Mouse (Mus musculus): Measurements from ENCODE around the gene Bsx. TPM values are rescaled to one million over a fixed set of nuclear protein-coding genes. Genes with fewer than 3 reads are reported as not detected.

Bsx gene
- total RNA-seq, 1 experiment from 2014 or later = not detected

DNA sequence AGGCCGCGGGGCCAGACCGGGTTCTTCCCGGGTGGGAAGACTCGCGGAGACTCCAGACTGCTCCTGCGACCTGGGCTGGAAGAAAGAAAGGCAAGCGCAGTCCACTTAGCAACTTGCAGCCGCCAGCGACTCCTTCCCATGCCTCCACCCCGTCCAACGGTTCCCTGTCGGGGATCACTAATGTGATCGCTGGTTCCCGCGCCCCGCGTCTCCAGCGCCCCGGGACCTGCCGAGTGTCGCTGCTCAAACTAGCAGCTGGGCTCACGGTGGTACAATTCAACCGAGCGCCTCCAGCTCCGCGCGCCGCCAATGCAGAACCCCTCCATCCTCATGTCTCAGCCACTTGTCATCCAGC is 3.9 kb downstream of the Bsx start:
- ATAC-seq (replicated peaks in 1 of 2; ENCODE audit: insufficient read depth in 1 of 2, low FRiP score in 2 of 2, low TSS enrichment in 1 of 2, low read depth in 1 of 2, poor library complexity in 2 of 2, severe bottlenecking in 2 of 2) = 0 out of 4 replicates have a peak, but pooled peaks of 1 of the 2 experiments have one; percentile 12

DNA sequence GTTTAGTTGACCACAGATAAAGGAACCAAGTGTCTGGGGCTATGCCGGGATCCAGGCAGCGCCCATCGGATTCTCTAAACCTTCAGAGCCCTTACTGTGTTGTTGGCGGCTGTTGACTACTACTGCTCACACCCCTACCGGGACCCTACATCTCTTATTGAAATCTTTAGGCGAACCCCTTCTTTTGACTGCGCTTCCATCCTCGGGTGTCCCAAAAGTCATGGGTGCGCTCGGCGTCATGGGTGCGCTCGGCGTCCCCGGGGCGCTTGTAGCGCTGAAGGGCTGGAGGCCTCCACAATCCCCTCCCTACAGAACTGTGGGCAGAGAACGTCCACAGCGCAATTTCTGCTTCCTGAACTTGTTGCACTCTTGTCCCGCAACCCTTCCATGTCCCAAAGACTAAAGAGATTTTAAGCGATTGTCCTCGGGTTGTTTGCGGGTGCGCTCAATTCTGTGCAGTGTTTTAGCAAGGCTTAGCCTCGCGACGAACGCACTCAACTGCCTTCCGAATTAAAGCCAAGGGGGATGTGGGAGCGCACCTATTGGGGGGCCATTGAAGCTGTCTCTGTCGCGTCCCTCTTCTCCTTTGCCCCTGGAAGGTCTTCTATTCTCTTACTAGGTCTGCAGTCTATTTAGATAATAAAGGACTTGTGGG is 4.5 kb downstream of the Bsx start:
- ATAC-seq (replicated peaks in 1 of 2; ENCODE audit: insufficient read depth in 1 of 2, low FRiP score in 2 of 2, low TSS enrichment in 1 of 2, low read depth in 1 of 2, poor library complexity in 2 of 2, severe bottlenecking in 2 of 2) = no peak

GRCm38 (mm10) chr9:40878998-40879397 is 5.1 kb downstream of the Bsx start:
- no peak for ATAC-seq (replicated peaks in 1 of 2; ENCODE audit: insufficient read depth in 1 of 2, low FRiP score in 2 of 2, low TSS enrichment in 1 of 2, low read depth in 1 of 2, poor library complexity in 2 of 2, severe bottlenecking in 2 of 2)

- ATAC-seq (replicated peaks in 1 of 2; ENCODE audit: insufficient read depth in 1 of 2, low FRiP score in 2 of 2, low TSS enrichment in 1 of 2, low read depth in 1 of 2, poor library complexity in 2 of 2, severe bottlenecking in 2 of 2) = no peak
Measured at GRCm38 (mm10) chr9:40885669-40886068, 11.7 kb downstream of the Bsx start.

GRCm38 (mm10) chr9:40889389-40889788 is 15.5 kb downstream of the Bsx start:
- no peak for ATAC-seq (replicated peaks in 1 of 2; ENCODE audit: insufficient read depth in 1 of 2, low FRiP score in 2 of 2, low TSS enrichment in 1 of 2, low read depth in 1 of 2, poor library complexity in 2 of 2, severe bottlenecking in 2 of 2)

- ATAC-seq (replicated peaks in 1 of 2; ENCODE audit: insufficient read depth in 1 of 2, low FRiP score in 2 of 2, low TSS enrichment in 1 of 2, low read depth in 1 of 2, poor library complexity in 2 of 2, severe bottlenecking in 2 of 2) = no peak
Measured at GRCm38 (mm10) chr9:40892456-40892855, 18.5 kb downstream of the Bsx start.

- no peak for ATAC-seq (replicated peaks in 1 of 2; ENCODE audit: insufficient read depth in 1 of 2, low FRiP score in 2 of 2, low TSS enrichment in 1 of 2, low read depth in 1 of 2, poor library complexity in 2 of 2, severe bottlenecking in 2 of 2)
Measured at GRCm38 (mm10) chr9:40907413-40907812, 33.5 kb downstream of the Bsx start.

- no peak for ATAC-seq (replicated peaks in 1 of 2; ENCODE audit: insufficient read depth in 1 of 2, low FRiP score in 2 of 2, low TSS enrichment in 1 of 2, low read depth in 1 of 2, poor library complexity in 2 of 2, severe bottlenecking in 2 of 2)
Measured at GRCm38 (mm10) chr9:40908411-40908810, 34.5 kb downstream of the Bsx start.

DNA sequence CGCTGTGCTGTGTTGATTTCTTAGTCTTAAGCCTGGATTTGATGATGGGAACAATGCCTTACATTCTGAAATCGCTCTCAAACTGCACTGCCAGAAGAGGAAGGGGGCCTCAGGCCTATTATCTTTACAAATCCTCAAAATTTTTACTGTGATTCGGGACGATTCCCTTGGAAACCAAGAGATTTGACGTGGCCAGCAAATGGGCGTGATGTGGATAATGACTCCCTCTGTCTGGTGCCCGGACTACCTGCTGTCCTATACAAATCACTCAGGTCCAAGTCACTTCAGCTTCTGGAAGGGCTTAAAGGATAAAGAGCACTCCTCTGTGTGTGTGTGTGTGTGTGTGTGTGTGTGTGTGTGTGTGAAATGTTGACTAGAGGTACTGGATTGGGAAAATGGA is 35.0 kb downstream of the Bsx start:
- no peak for ATAC-seq (replicated peaks in 1 of 2; ENCODE audit: insufficient read depth in 1 of 2, low FRiP score in 2 of 2, low TSS enrichment in 1 of 2, low read depth in 1 of 2, poor library complexity in 2 of 2, severe bottlenecking in 2 of 2)

GRCm38 (mm10) chr9:40917871-40918613 is 44.1 kb downstream of the Bsx start:
- no peak for ATAC-seq (replicated peaks in 1 of 2; ENCODE audit: insufficient read depth in 1 of 2, low FRiP score in 2 of 2, low TSS enrichment in 1 of 2, low read depth in 1 of 2, poor library complexity in 2 of 2, severe bottlenecking in 2 of 2)

GRCm38 (mm10) chr9:40927351-40927980 is 53.5 kb downstream of the Bsx start:
- ATAC-seq (replicated peaks in 1 of 2; ENCODE audit: insufficient read depth in 1 of 2, low FRiP score in 2 of 2, low TSS enrichment in 1 of 2, low read depth in 1 of 2, poor library complexity in 2 of 2, severe bottlenecking in 2 of 2) = no peak

Other genes with a start within 250 kb of the Bsx start
- gene Gm21915, start 203.5 kb upstream of the Bsx start, total RNA-seq (2017) = not detected in 2 replicates
- gene Clmp, start 188.2 kb upstream of the Bsx start, total RNA-seq (2017) = 0.25 TPM in 1 of 2 replicates, not detected in the other
- gene Hspa8, start 73.1 kb upstream of the Bsx start, total RNA-seq (2017) = 3,790 and 5,329 TPM in 2 replicates
- not detected in 2 replicates for gene Jhy, start 90.0 kb downstream of the Bsx start, total RNA-seq (2017)
- 0.13 TPM in 1 of 2 replicates, not detected in the other for gene Crtam, start 130.5 kb downstream of the Bsx start, total RNA-seq (2017)